Mouse (Mus musculus): ENCODE measurements around the gene Anln.
"Not testable (repeated sequence)": the region's sequence is repeated elsewhere in the genome, so short reads cannot be mapped to it uniquely, and the experiment has no call there.

The Anln gene

GRCm38 (mm10) chr9:22314066-22314465 is 74.9 kb downstream of the Anln start:
- DNase-seq: no peak

DNA sequence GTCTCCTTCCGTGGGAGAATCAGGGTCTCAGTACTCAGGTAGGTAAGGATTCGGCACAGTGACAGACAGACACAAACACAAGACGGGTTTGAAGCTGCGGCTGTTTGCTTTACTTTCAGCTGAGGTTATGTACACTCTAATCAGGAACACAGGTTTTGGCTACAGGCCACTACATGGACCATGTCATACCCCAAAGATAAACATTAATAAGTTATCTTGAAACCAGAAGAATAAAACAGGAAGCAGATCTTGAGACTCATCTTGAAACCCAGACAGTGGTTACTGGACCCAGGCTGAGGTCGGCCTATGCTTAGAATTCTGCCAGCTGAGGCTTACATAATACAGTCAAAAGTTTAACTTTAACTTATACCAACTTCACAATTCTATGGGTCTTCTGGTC is 75.8 kb downstream of the Anln start:
- no peak for DNase-seq

DNA sequence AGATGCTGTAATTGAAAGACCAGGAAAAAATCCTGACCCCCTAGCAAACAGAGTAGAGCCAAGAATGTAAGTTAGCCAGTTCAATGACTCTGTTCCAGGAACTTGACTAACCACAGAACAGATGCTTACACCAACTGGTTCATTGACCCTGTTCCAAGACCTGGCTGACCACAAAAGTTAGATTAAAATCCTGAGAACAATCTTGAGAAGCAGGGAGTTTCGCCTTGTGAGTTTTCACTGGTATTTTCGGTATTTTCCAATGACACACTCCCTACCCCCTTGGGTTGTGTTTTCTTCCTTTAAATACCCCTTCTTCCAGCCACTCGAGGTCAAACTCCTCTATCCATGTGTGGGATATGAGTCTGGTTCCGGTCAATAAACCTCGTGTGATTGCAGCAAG is 79.3 kb downstream of the Anln start:
- no peak for DNase-seq

GRCm38 (mm10) chr9:22307920-22308262 is 81.1 kb downstream of the Anln start:
- DNase-seq: not testable (repeated sequence)

GRCm38 (mm10) chr9:22307156-22307919 is 81.7 kb downstream of the Anln start, which contains the start of gene Zfp810:
Gene Zfp810, minus strand, starts transcription at chr9:22307648.
- peak; percentile 87 to 90 for DNase-seq

DNA sequence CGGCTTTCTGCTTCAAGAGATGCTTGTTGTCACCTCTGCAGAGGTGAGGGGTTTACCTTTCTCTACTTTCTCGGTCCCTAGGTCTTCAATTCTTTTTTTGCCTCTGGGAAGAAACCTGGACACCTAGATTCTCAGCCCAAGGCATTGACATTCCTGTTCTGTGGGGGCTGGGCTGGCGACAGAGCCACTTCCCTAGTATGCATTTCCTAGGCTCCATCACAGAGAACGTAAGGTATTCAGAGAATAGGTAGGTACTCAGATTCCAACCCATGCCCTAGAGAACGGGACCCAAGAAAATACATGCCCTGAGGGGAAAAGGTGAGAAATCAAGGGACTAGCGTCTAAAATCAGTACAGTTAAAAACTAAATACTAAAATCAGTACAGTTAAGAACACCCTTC is 82.3 kb downstream of the Anln start:
- peak in 1 of 2 experiments; percentile 9 for DNase-seq

- DNase-seq: no peak
Observed at GRCm38 (mm10) chr9:22302199-22302598, 86.8 kb downstream of the Anln start.
